Mouse (Mus musculus): ENCODE data around the gene Gpr137b. TPM values are rescaled to one million over a fixed set of nuclear protein-coding genes. Genes with fewer than 3 reads are reported as not detected.
"Not testable (repeated sequence)": the region's sequence is repeated elsewhere in the genome, so short reads cannot be mapped to it uniquely, and the experiment has no call there.

The Gpr137b gene
- polyA plus RNA-seq, 1 experiment from 2014 or later, result 7.8 TPM

GRCm38 (mm10) chr13:13358602-13359001 lies 35.2 kb downstream of the Gpr137b start:
- ATAC-seq (ENCODE audit: insufficient read depth, low FRiP score, low read depth); H3K4me2 ChIP-seq; H3K27me3 ChIP-seq (replicated peaks); H3K4me3 ChIP-seq (replicated peaks); H3K9me3 ChIP-seq; H3K9ac ChIP-seq; H3K36me3 ChIP-seq; H3K27ac ChIP-seq; H3K4me1 ChIP-seq: not testable (repeated sequence)
- 91% methylated on average over 7 of the region's 7 CpGs for WGBS

DNA sequence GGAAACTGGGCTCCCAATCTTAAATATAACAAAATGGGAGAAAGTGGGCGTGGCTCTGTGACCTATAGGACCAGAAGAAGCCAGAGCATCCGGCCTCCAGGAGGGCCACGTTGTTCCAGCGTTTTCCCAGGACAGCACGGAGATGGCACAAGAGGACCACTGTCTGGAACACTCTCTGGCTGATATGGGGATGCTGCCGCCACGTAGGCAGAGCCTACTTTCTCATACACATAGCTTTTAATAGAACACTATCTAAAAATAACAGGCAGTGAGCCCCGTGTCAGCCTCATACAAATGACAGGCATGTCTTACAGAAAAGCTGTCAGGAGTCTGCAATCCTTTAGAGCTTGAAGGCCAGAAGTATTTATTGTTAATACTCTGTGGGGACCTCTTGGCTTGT lies 35.7 kb downstream of the Gpr137b start:
- H3K4me2 ChIP-seq; H3K9ac ChIP-seq; H3K4me3 ChIP-seq (replicated peaks); H3K27ac ChIP-seq; ATAC-seq (ENCODE audit: insufficient read depth, low FRiP score, low read depth); H3K4me1 ChIP-seq; H3K36me3 ChIP-seq; H3K27me3 ChIP-seq (replicated peaks); H3K9me3 ChIP-seq: not testable (repeated sequence)
- 81% methylated on average over 8 of the region's 8 CpGs for WGBS

- H3K4me2 ChIP-seq; H3K4me3 ChIP-seq (replicated peaks); H3K9ac ChIP-seq; H3K27ac ChIP-seq; H3K9me3 ChIP-seq; H3K4me1 ChIP-seq; ATAC-seq (ENCODE audit: insufficient read depth, low FRiP score, low read depth); H3K27me3 ChIP-seq (replicated peaks); H3K36me3 ChIP-seq: not testable (repeated sequence)
- WGBS, result 61% methylated on average over 4 of the region's 4 CpGs
These were observed 41.7 kb downstream of the Gpr137b start for GRCm38 (mm10) chr13:13352113-13352512.

DNA sequence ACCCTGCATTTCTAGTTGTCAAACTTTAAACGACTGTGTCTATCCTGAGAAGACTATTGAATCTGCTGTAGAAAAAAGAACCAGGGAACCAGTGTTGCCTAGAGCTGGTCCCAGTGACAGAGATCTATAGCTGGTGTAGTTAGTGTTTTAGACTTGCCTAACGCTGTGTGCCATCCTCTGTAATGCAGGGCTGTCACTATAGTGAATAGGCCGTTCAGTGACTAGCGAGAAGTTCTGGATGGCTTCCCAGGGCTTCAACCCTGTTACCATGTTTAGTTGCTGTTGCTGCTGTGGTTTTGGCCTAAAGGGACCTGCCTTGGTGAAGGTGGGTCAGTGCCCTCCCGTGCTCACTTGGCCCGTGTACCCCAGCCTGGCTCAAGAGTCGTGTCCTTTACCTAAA lies 43.1 kb downstream of the Gpr137b start:
- H3K4me3 ChIP-seq (replicated peaks); ATAC-seq (ENCODE audit: insufficient read depth, low FRiP score, low read depth); H3K27me3 ChIP-seq (replicated peaks); H3K27ac ChIP-seq; H3K4me2 ChIP-seq; H3K4me1 ChIP-seq; H3K36me3 ChIP-seq; H3K9ac ChIP-seq; H3K9me3 ChIP-seq: not testable (repeated sequence)
- 83% methylated on average over 7 of the region's 7 CpGs for WGBS

GRCm38 (mm10) chr13:13349288-13349687 lies 44.5 kb downstream of the Gpr137b start:
- Histone ChIP-seq H3K9me3 (no peaks in the 10 kb centered on the region), H3K36me3 (no peaks in the 10 kb centered on the region), H3K27ac (no peak overlapping the region), H3K4me3 (replicated peaks) (no peak overlapping the region), H3K27me3 (replicated peaks) (no peaks in the 10 kb centered on the region), H3K9ac (no peak overlapping the region), H3K4me1 (no peaks in the 10 kb centered on the region), H3K4me2 (no peak overlapping the region)
- WGBS, result 60% methylated on average over 4 of the region's 4 CpGs
- no peak for ATAC-seq (ENCODE audit: insufficient read depth, low FRiP score, low read depth)

GRCm38 (mm10) chr13:13347634-13348412 lies 46.0 kb downstream of the Gpr137b start:
- not testable (repeated sequence) for H3K36me3 ChIP-seq; H3K4me1 ChIP-seq; H3K4me3 ChIP-seq (replicated peaks); H3K4me2 ChIP-seq; H3K27ac ChIP-seq; H3K9me3 ChIP-seq; H3K9ac ChIP-seq; H3K27me3 ChIP-seq (replicated peaks); ATAC-seq (ENCODE audit: insufficient read depth, low FRiP score, low read depth)
- WGBS, result 20% methylated on average over 12 of the region's 12 CpGs

GRCm38 (mm10) chr13:13337361-13337760 lies 56.5 kb downstream of the Gpr137b start:
- not testable (repeated sequence) for H3K27ac ChIP-seq; H3K4me1 ChIP-seq; H3K9ac ChIP-seq; H3K9me3 ChIP-seq; ATAC-seq (ENCODE audit: insufficient read depth, low FRiP score, low read depth); H3K27me3 ChIP-seq (replicated peaks); H3K36me3 ChIP-seq; H3K4me2 ChIP-seq; H3K4me3 ChIP-seq (replicated peaks)
- 80% methylated on average over 8 of the region's 8 CpGs for WGBS

DNA sequence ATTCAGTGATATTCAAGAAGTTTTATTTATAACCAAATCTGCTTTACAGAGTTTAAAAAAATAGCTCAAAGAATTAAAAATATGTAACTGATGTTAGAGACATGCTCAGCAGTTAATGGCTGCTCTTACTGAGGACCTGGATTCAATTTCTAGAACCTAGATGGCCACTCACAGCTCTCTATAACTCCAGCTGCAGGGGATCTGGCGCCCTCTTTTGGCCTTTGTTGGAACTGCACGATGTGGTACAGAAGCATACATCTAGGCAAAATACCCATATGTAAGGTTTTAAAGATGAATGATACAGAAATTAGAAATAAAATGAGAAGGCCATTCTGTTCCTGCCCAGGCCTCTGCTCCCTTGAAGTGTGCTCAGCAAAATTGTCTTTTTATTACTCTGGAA lies 64.9 kb downstream of the Gpr137b start:
- Histone ChIP-seq H3K4me2 (no peak overlapping the region), H3K36me3 (no peaks in the 10 kb centered on the region), H3K27ac (no peak overlapping the region), H3K9me3 (no peaks in the 10 kb centered on the region), H3K27me3 (replicated peaks) (no peaks in the 10 kb centered on the region), H3K4me1 (no peaks in the 10 kb centered on the region), H3K9ac (no peak overlapping the region), H3K4me3 (replicated peaks) (no peak overlapping the region)
- ATAC-seq (ENCODE audit: insufficient read depth, low FRiP score, low read depth), result no peak
- 2% methylated on average over 2 of the region's 2 CpGs for WGBS

Other genes with a start within 250 kb of the Gpr137b start
- not detected in 2 replicates for gene Prl2c5, start 211.3 kb downstream of the Gpr137b start, polyA plus RNA-seq (2015; fragmentation: Nextera tagmentation; extraction: Ambion mirVana)
- 74.2 and 83.5 TPM in 2 replicates for gene Nid1, start 43.5 kb upstream of the Gpr137b start, polyA plus RNA-seq (2015; fragmentation: Nextera tagmentation; extraction: Ambion mirVana)
- gene Lyst, start 196.4 kb upstream of the Gpr137b start, polyA plus RNA-seq (2015; fragmentation: Nextera tagmentation; extraction: Ambion mirVana), result 6.0 and 6.6 TPM in 2 replicates